Mouse (Mus musculus) ES-Bruce4 (cell line): Measurements from ENCODE around the gene Slc22a16. TPM values are rescaled to one million over a fixed set of nuclear protein-coding genes. Genes with fewer than 3 reads are reported as not detected.
"Not testable (repeated sequence)": the region's sequence is repeated elsewhere in the genome, so short reads cannot be mapped to it uniquely, and the experiment has no call there.

Experiments
- H3K27ac ChIP-seq: 2 replicates; pipeline ENCODE4 v1.5.1; 2012; ENCODE audit warnings: low read length, inconsistent platforms; ENCODE audit not compliant: insufficient read depth
- H3K27me3 ChIP-seq: 2 replicates; pipeline ENCODE4 v1.6.1; 2012; ENCODE audit warnings: mild to moderate bottlenecking, low read length, inconsistent platforms; ENCODE audit not compliant: control insufficient read depth, poor library complexity, insufficient read depth, severe bottlenecking
- H3K36me3 ChIP-seq: 2 replicates; pipeline ENCODE4 v1.6.1; 2012; ENCODE audit warnings: inconsistent platforms, mild to moderate bottlenecking, low read length, moderate library complexity; ENCODE audit not compliant: control insufficient read depth, poor library complexity, insufficient read depth, severe bottlenecking
- H3K4me1 ChIP-seq: one replicate; pipeline ENCODE4 v1.8.1; 2011; ENCODE audit warnings: low read length; ENCODE audit not compliant: control insufficient read depth, insufficient read depth
- H3K4me3 ChIP-seq: 2 replicates; pipeline ENCODE4 v1.5.1; 2011; ENCODE audit warnings: low read depth, mild to moderate bottlenecking, low read length
- H3K9ac ChIP-seq: 2 replicates; pipeline ENCODE4 v1.6.1; 2012; ENCODE audit warnings: low read depth, mild to moderate bottlenecking, inconsistent platforms; ENCODE audit not compliant: poor library complexity, severe bottlenecking
- H3K9me3 ChIP-seq: replicated peaks from 2 replicates; pipeline ENCODE4 v1.6.1; 2012; ENCODE audit warnings: mild to moderate bottlenecking, low read length, inconsistent platforms; ENCODE audit not compliant: control insufficient read depth, poor library complexity, insufficient read depth, severe bottlenecking
- CTCF ChIP-seq: IDR thresholded peaks from one replicate; pipeline ENCODE4 v1.8.1; 2011; ENCODE audit warnings: low read depth, low read length
- EP300 ChIP-seq: IDR thresholded peaks from 2 replicates; pipeline ENCODE4 v1.6.1; 2011; ENCODE audit warnings: low read depth, low read length; ENCODE audit not compliant: insufficient read depth
- POLR2A ChIP-seq: IDR thresholded peaks from one replicate; pipeline ENCODE4 v1.8.1; 2011; ENCODE audit warnings: low read length; ENCODE audit not compliant: insufficient read depth
- polyA plus RNA-seq: library from polyadenylated mRNA; stranded (reverse); fragments of >200 nt; gene quantifications from 2 replicates; pipeline ENCODE4 v1.2.4, GENCODE M21; 2011; ENCODE audit warnings: low read depth; ENCODE audit not compliant: missing spikeins, insufficient read depth, insufficient read length

Slc22a16 gene
- polyA plus RNA-seq, 1 experiment = not detected

- peaks cover 6% of the 10 kb centered on the region for H3K4me1 ChIP-seq
Observed at GRCm38 (mm10) chr10:40526301-40526761, 43.8 kb upstream of the Slc22a16 start.

GRCm38 (mm10) chr10:40526986-40527385, 43.1 kb upstream of the Slc22a16 start:
- no peaks in the 10 kb centered on the region for H3K27me3 ChIP-seq
- H3K4me3 ChIP-seq = no peak overlapping the region
- no peaks in the 10 kb centered on the region for H3K36me3 ChIP-seq
- TF ChIP-seq POLR2A = no peak
- no peak for TF ChIP-seq EP300
- TF ChIP-seq CTCF = no peak
- H3K27ac ChIP-seq = no peak overlapping the region
- peaks cover 6% of the 10 kb centered on the region for H3K4me1 ChIP-seq
- peaks cover 7% of the 10 kb centered on the region for H3K9me3 ChIP-seq
- no peak overlapping the region for H3K9ac ChIP-seq

More at GRCm38 (mm10) chr10:40526301-40526761, 43.8 kb upstream of the Slc22a16 start:
- Histone ChIP-seq H3K9ac (no peak overlapping the region), H3K9me3 (peaks cover 2% of the 10 kb centered on the region; the same call in 1 of the 2 replicates), H3K36me3 (no peaks in the 10 kb centered on the region), H3K27ac (no peak overlapping the region), H3K4me3 (no peak overlapping the region), H3K27me3 (no peaks in the 10 kb centered on the region)
- TF ChIP-seq EP300 = no peak
- TF ChIP-seq POLR2A = no peak
- TF ChIP-seq CTCF = no peak

GRCm38 (mm10) chr10:40527573-40527972, 42.6 kb upstream of the Slc22a16 start:
- no peaks in the 10 kb centered on the region for H3K27me3 ChIP-seq
- H3K4me3 ChIP-seq = no peak overlapping the region
- no peak for TF ChIP-seq CTCF
- TF ChIP-seq EP300 = no peak
- TF ChIP-seq POLR2A = no peak
- no peak overlapping the region for H3K9ac ChIP-seq
- peaks cover 8% of the 10 kb centered on the region for H3K9me3 ChIP-seq
- H3K4me1 ChIP-seq = peaks cover 6% of the 10 kb centered on the region
- no peaks in the 10 kb centered on the region for H3K36me3 ChIP-seq
- H3K27ac ChIP-seq = no peak overlapping the region

- TF ChIP-seq POLR2A (no peak), EP300 (no peak), CTCF (no peak)
- H3K9ac ChIP-seq = no peak overlapping the region
- H3K27ac ChIP-seq = no peak overlapping the region
- no peaks in the 10 kb centered on the region for H3K36me3 ChIP-seq
- peaks cover 11% of the 10 kb centered on the region for H3K9me3 ChIP-seq
- peaks cover 4% of the 10 kb centered on the region for H3K4me1 ChIP-seq
- H3K4me3 ChIP-seq = no peak overlapping the region
- no peaks in the 10 kb centered on the region for H3K27me3 ChIP-seq
Observed at GRCm38 (mm10) chr10:40528668-40529067, 41.5 kb upstream of the Slc22a16 start.

GRCm38 (mm10) chr10:40529617-40530016, 40.5 kb upstream of the Slc22a16 start:
- Histone ChIP-seq H3K36me3 (no peaks in the 10 kb centered on the region), H3K9me3 (peaks cover 11% of the 10 kb centered on the region), H3K9ac (no peak overlapping the region), H3K4me1 (peaks cover 4% of the 10 kb centered on the region), H3K4me3 (no peak overlapping the region), H3K27me3 (no peaks in the 10 kb centered on the region), H3K27ac (no peak overlapping the region)
- no peak for TF ChIP-seq EP300
- no peak for TF ChIP-seq POLR2A
- TF ChIP-seq CTCF = peak; percentile 59

GRCm38 (mm10) chr10:40530661-40531060, 39.5 kb upstream of the Slc22a16 start:
- H3K27ac ChIP-seq = no peak overlapping the region
- H3K27me3 ChIP-seq = no peaks in the 10 kb centered on the region
- no peak overlapping the region for H3K4me3 ChIP-seq
- peaks cover 11% of the 10 kb centered on the region for H3K9me3 ChIP-seq
- H3K4me1 ChIP-seq = peaks cover 4% of the 10 kb centered on the region
- no peak for TF ChIP-seq CTCF
- no peak for TF ChIP-seq POLR2A
- TF ChIP-seq EP300 = no peak
- H3K9ac ChIP-seq = no peak overlapping the region
- H3K36me3 ChIP-seq = no peaks in the 10 kb centered on the region

GRCm38 (mm10) chr10:40532586-40532985, 37.5 kb upstream of the Slc22a16 start:
- H3K27ac ChIP-seq, H3K27me3 ChIP-seq, H3K4me3 ChIP-seq, H3K36me3 ChIP-seq, H3K4me1 ChIP-seq, H3K9ac ChIP-seq: not testable (repeated sequence)
- peaks cover 11% of the 10 kb centered on the region for H3K9me3 ChIP-seq
